Mouse (Mus musculus) induced T-regulatory cell, adult 2 months (primary cell): Measurements from ENCODE around the gene Omp.

Experiments
- DNase-seq: peaks from one replicate; pipeline ENCODE4 v3.0.0-alpha.2; 2012; ENCODE audit warnings: low read depth

The Omp gene

GRCm38 (mm10) chr7:98142247-98142646 is 3.1 kb downstream of the Omp start:
- DNase-seq, result no peak

- DNase-seq, result no peak
Measured at GRCm38 (mm10) chr7:98141206-98141605, 4.1 kb downstream of the Omp start.

- DNase-seq, result no peak
Measured at GRCm38 (mm10) chr7:98140597-98140996, 4.7 kb downstream of the Omp start.

GRCm38 (mm10) chr7:98139216-98139615 is 6.1 kb downstream of the Omp start:
- DNase-seq, result no peak

- DNase-seq, result no peak
Measured at GRCm38 (mm10) chr7:98137995-98138394, 7.3 kb downstream of the Omp start.

- DNase-seq, result no peak
Measured at GRCm38 (mm10) chr7:98137583-98137982, 7.7 kb downstream of the Omp start.

- no peak for DNase-seq
Measured at GRCm38 (mm10) chr7:98131751-98132150, 13.6 kb downstream of the Omp start.

DNA sequence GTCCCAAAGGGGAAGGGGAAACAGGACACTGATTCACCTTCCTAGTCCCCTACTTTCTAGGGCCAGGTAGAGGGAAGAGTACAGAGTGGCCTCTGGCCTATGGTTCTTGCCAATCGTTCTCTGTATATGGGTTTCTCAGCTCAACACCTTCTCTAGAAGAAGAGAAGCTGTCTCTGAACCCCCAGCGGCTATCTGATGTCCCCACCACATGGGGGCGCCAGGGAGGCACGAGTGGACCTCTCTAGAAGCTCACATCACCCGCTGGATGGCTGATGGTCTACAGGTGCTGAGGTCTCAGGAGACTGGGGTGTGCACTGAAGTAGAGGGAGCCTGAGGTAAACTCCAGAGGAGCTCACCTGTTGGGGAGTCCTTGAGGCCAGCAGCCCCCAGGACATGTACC is 19.8 kb downstream of the Omp start:
- peak; percentile 56 for DNase-seq

DNA sequence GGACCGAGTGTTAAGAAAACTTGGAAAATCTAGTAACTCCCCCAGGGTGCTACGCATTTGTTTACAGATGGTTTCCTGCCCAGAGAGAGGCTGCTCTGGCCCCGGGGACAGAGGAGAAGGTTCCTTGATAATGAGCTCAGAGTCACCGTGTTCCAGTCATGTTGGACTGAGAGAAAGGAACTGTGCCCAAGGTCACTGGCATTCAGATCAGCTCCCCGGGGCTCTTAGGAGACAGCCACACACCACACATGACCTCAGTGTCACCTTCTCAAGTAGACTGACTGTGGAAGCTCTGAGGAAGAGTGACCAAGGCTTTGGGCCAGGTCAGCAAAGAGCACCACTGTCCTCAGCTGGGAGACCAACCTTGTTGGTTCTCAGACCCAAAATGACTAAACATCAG is 20.6 kb downstream of the Omp start:
- no peak for DNase-seq

DNA sequence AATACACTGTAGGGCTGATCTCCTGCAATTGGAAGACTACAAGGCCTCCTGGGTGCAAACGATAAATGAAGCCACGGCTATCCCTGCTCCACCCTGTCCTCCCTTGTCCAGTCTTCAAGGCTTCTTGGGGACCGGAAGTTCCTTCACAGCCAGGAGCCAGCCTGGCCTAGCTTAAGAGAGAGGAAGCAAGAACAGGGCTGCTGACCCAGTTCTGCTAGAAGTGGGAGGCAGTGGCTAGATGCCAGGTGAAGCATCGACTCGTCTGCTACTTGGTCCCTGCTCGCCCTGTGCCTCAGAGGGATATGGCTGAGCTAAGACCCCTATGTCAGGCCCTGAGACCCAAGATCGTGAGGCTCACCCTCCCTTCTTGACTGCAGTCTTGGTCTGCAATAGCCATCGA is 23.6 kb downstream of the Omp start:
- no peak for DNase-seq

DNA sequence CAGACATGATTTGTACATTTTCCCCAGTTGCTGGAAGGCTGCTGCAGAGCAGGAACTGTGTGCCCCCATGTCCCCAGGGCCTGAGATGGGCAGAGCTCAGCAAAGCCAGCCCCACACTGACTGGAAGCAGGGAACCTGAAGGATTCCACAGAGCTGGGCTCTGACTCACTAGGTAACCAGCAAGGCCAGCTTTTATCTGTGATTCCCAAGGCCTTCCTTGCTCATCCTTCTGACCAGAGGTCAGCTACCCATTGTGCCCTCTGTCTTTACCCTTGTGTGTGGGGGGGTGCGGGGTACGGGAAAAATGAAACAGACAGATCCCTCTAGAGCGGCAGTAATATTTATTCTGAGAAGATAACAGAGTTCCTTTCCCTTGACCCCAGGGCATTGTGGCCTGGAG is 24.1 kb downstream of the Omp start:
- DNase-seq, result no peak

- DNase-seq, result peak; percentile 89
Measured at GRCm38 (mm10) chr7:98120325-98120724, 25.0 kb downstream of the Omp start.

DNA sequence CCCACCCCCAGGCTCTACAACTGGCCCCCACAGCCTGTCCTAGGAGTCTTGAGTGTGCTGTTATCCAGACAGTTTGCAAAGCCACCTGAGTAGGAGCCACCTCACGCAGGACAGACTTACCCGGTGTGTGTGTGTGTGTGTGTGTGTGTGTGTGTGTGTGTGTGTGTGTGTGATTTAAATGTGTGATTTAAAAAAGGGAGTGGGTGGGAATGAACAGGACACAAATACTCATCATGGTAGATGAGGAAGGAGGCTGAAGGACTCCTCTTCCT is 25.4 kb downstream of the Omp start:
- no peak for DNase-seq

DNA sequence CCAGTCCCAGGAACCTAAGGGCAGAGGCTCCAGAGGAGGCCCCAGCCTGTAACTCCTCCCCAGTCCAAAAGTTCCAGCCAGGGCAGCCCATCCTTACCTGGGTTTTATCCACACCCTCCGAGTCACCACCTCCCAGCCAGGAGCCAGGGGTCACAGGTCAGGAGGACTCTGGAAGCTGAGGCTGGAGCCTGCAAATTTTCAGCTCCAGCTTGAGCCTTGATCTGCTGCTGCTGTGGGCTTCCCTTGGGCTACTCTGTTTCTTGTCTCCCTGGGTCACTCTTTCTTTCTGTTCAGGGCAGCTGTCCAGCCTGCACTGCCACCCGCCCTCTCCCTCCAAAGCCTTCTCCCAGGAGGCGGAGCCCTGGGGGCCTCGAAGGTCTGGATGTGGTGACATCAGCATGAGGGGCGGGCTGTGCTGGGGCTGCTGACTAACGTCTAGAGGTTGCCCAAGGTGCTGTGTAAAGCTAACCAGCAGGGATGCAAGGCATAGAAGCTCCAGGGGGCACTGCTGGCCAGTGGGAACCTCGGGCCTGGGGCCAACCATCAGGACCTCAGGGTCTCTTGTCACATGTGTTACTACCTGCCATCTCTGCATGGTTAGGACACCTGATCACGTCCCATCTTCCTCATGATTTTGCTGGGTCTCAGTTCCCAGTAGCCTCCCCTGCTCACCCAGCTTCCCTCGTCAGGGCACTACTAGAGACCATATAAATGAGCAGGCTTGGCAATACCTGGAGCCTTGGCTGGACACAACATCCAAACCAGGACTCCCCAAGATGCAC is 25.9 kb downstream of the Omp start, which contains the start of gene Myo7a:
Myo7a (minus strand) TSS at position 346 of the 782 bp plus-strand sequence.
- no peak for DNase-seq

DNA sequence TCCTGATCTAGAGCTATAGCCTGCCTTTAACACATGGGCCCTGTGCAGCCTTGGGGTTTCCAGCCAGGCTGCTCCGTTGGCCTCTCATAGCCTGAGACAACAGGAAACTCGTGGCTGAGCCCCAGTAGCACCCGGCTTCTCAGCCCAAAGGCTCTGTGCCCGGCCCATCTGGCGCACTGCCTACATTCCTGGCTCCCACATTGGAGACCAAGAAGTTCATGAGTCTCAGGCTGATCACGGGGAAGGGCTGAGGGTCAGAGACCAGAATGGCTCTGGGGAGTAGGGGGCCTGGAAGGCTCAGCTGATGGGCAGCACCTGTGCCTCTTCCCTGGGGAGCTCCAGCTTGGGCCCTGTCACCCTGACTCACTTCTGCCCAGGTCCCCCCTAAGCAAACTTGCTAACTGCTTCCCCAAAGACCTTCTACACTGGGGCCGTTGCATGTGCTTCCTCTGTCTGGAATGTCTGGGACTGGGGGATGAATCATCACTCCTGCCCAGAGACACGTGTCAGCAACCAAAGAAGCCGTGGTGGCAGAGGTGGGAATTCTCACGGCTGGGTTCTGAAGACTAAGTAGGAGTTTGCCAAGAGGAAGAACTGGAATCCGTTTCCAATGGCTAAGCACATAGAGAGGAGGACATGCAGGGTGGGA is 28.2 kb downstream of the Omp start:
- no peak for DNase-seq

- no peak for DNase-seq
Measured at GRCm38 (mm10) chr7:98114656-98115055, 30.6 kb downstream of the Omp start.

DNA sequence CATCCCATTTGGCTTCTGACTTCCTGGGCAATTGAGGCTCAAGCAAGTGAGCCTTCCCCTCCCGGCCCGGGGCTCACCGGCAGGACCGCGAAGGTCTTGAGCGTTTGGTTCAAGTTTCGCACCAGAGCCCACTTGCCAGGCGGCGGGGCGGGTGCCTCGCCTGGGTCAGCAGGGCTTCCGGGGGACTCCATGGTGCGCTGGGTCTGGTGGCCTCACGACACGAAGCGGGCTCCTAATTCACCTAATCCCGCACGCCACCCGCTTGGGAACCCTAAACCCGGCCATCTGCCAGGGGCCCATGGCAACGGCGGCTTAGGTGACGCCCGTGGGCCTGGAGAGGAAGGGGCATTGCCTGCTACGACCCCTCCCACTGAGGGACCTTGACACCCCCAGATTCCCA is 34.1 kb downstream of the Omp start:
- no peak for DNase-seq

DNA sequence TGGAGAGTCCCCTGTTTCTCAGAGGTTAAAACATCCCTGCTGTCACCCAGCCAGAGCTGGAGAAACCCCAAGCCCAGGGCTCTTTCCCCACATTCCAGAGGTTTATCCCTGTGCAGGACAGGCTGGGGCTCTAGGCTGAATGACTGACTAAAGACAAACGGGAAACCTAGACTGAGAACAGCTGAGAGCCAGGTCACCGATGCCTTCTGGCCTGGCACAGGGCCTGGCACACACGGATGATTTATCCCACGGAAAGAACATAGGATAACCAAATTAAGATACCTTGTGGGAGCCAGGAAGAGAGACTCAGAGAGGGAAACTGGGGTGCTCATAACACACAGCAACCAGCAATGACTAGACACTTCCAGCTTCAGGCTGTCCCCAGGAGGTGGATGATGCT is 35.5 kb downstream of the Omp start:
- DNase-seq, result no peak

- DNase-seq, result peak; percentile 80
Measured at GRCm38 (mm10) chr7:98108636-98109430, 36.5 kb downstream of the Omp start.

DNA sequence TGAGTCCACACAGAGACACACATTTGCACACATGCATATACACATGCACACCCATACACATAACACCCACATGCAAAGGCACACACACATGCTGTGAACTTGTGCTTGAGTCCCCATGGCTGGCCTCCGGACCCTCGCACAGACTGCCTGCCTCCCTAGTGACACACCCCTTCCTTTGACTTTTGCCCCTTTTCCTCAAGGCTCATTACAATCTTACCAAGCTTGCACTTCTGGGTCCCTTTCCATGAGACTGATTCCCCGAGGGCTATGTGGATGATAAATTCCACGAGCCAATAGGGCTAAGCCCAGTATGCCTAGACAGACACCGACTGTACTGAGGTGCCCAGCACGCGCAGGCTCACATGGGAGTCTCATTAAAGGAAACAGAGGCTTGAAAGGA is 39.0 kb downstream of the Omp start:
- no peak for DNase-seq

GRCm38 (mm10) chr7:98104481-98105435 is 40.5 kb downstream of the Omp start:
- no peak for DNase-seq

DNA sequence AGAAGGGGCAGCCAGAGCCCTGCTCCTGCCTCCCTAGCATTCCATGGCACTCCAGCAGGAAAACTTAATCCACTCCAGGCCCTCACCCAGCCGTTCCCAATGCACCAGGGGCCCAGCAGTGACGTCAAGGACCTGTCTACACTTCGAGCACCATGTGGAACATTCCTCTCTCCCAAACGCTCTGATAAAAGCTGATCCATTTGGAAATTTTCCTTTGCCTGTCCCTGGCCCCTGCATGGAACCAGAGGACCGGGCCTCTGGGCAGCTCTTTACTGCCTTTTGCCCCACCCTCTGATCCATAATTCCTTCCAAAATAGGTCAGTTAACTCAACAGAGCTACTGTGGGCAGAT is 41.4 kb downstream of the Omp start:
- no peak for DNase-seq
